Mouse (Mus musculus) midbrain, embryonic 14.5 days (tissue): Measurements from ENCODE around the gene Prkcd. TPM values are rescaled to one million over a fixed set of nuclear protein-coding genes. Genes with fewer than 3 reads are reported as not detected.

Experiments
- ATAC-seq: fragments of 200-750 bp; cut with Nextera tagmentation; 2 replicates; pipeline ENCODE4 v1.8.0; 2017; ENCODE audit warnings: moderate number of reproducible peaks, moderate library complexity; ENCODE audit not compliant: low FRiP score, low TSS enrichment
- DNase-seq: peaks from one replicate; pipeline ENCODE4 v3.0.0-alpha.2; 2015
- H3K27ac ChIP-seq: fragments of 300-500 bp; sonication (generic); replicated peaks from 2 replicates; pipeline ENCODE4 v1.5.1; 2014; ENCODE audit warnings: mild to moderate bottlenecking, low read depth, low read length, moderate library complexity
- H3K27me3 ChIP-seq: fragments of 300-500 bp; sonication (generic); 2 replicates; pipeline ENCODE4 v1.6.1; 2014; ENCODE audit warnings: low read length, control low read depth, mixed read lengths; ENCODE audit not compliant: control insufficient read depth, insufficient read depth
- H3K36me3 ChIP-seq: fragments of 300-500 bp; sonication (generic); 2 replicates; pipeline ENCODE4 v1.6.1; 2014; ENCODE audit warnings: low read length, control low read depth; ENCODE audit not compliant: control insufficient read depth, insufficient read depth
- H3K4me1 ChIP-seq: fragments of 300-500 bp; sonication (generic); 2 replicates; pipeline ENCODE4 v1.6.1; 2014; ENCODE audit warnings: mild to moderate bottlenecking, antibody characterized with exemption, low read length, control low read depth; ENCODE audit not compliant: control insufficient read depth, insufficient read depth
- H3K4me2 ChIP-seq: fragments of 300-500 bp; sonication (generic); 2 replicates; pipeline ENCODE4 v1.6.1; 2014; ENCODE audit warnings: mild to moderate bottlenecking, low read length, moderate library complexity
- H3K4me3 ChIP-seq: fragments of 300-500 bp; sonication (generic); replicated peaks from 2 replicates; pipeline ENCODE4 v1.5.1; 2014; ENCODE audit warnings: low read depth, low read length
- H3K9ac ChIP-seq: fragments of 300-500 bp; sonication (generic); replicated peaks from 2 replicates; pipeline ENCODE4 v1.6.1; 2014; ENCODE audit warnings: mild to moderate bottlenecking, low read length, moderate library complexity
- H3K9me3 ChIP-seq: fragments of 300-500 bp; sonication (generic); 2 replicates; pipeline ENCODE4 v1.6.1; 2016; ENCODE audit warnings: low read length, control low read depth, mixed read lengths; ENCODE audit not compliant: control insufficient read depth
- WGBS: fragments of 180-500 bp; shearing (Covaris S2); extraction: QIAGEN DNeasy Blood & Tissue Kit; methylation state at CpG from one replicate; pipeline ENCODE4 v1.1.7; 2014; 5-methylcytosine and 5-hydroxymethylcytosine counted together
- polyA plus RNA-seq: library from polyadenylated mRNA; unstranded; fragments of >200 nt; fragmentation: Nextera tagmentation; extraction: Ambion mirVana; gene quantifications from 2 replicates; pipeline ENCODE4 v1.2.1, GENCODE M21; 2014

Prkcd gene
- polyA plus RNA-seq, 1 experiment from 2014 or later = 12.8 TPM

GRCm38 (mm10) chr14:30564451-30564850, 61.6 kb downstream of the Prkcd start:
- DNase-seq (no peak), ATAC-seq (no peak)
- WGBS = 98% methylated on average over 2 of the region's 2 CpGs
- Histone ChIP-seq H3K9ac (no peak overlapping the region), H3K9me3 (no peaks in the 10 kb centered on the region), H3K27ac (no peak overlapping the region), H3K4me2 (no peak overlapping the region), H3K4me1 (peaks cover 5% of the 10 kb centered on the region; the same call in 1 of the 2 replicates), H3K36me3 (peaks cover 70% of the 10 kb centered on the region), H3K4me3 (no peak overlapping the region), H3K27me3 (no peaks in the 10 kb centered on the region)

GRCm38 (mm10) chr14:30562343-30562742, 63.7 kb downstream of the Prkcd start:
- H3K36me3 ChIP-seq = peaks cover 63% of the 10 kb centered on the region
- no peaks in the 10 kb centered on the region for H3K9me3 ChIP-seq
- H3K4me1 ChIP-seq = peaks cover 5% of the 10 kb centered on the region; the same call in 1 of the 2 replicates
- ATAC-seq (no peak), DNase-seq (no peak)
- no peak overlapping the region for H3K4me2 ChIP-seq
- H3K9ac ChIP-seq = no peak overlapping the region
- H3K27me3 ChIP-seq = no peaks in the 10 kb centered on the region
- H3K4me3 ChIP-seq = no peak overlapping the region
- no peak overlapping the region for H3K27ac ChIP-seq

GRCm38 (mm10) chr14:30561470-30562187, 64.4 kb downstream of the Prkcd start:
- WGBS = 50% methylated on average over 14 of the region's 14 CpGs
- peaks cover 56% of the 10 kb centered on the region for H3K36me3 ChIP-seq
- peak overlapping the region; percentile 26; the same call in 1 of the 2 replicates for H3K27ac ChIP-seq
- no peak overlapping the region for H3K9ac ChIP-seq
- H3K27me3 ChIP-seq = no peaks in the 10 kb centered on the region
- ATAC-seq = peak; percentile 75; the same call in 1 of the 2 replicates
- peaks cover 5% of the 10 kb centered on the region; the same call in 1 of the 2 replicates for H3K4me1 ChIP-seq
- no peak overlapping the region for H3K4me3 ChIP-seq
- peak; percentile 84 for DNase-seq
- no peak overlapping the region for H3K4me2 ChIP-seq
- no peaks in the 10 kb centered on the region for H3K9me3 ChIP-seq

- Histone ChIP-seq H3K4me3 (no peak overlapping the region), H3K27me3 (no peaks in the 10 kb centered on the region), H3K36me3 (peaks cover 54% of the 10 kb centered on the region), H3K9ac (no peak overlapping the region), H3K4me2 (no peak overlapping the region), H3K9me3 (no peaks in the 10 kb centered on the region), H3K4me1 (peaks cover 5% of the 10 kb centered on the region; the same call in 1 of the 2 replicates), H3K27ac (no peak overlapping the region)
- WGBS = 89% methylated on average over 13 of the region's 13 CpGs
- ATAC-seq (no peak), DNase-seq (no peak)
Measured at GRCm38 (mm10) chr14:30560803-30561389, 65.1 kb downstream of the Prkcd start.

- Histone ChIP-seq H3K36me3 (peaks cover 40% of the 10 kb centered on the region), H3K4me3 (no peak overlapping the region), H3K9me3 (no peaks in the 10 kb centered on the region), H3K27ac (no peak overlapping the region), H3K27me3 (no peaks in the 10 kb centered on the region), H3K4me2 (no peak overlapping the region), H3K9ac (no peak overlapping the region), H3K4me1 (peaks cover 5% of the 10 kb centered on the region; the same call in 1 of the 2 replicates)
- no peak for DNase-seq
- WGBS = 87% methylated on average over 17 of the region's 17 CpGs
- ATAC-seq = no peak
Measured at GRCm38 (mm10) chr14:30559321-30559850, 66.6 kb downstream of the Prkcd start.

- no peaks in the 10 kb centered on the region for H3K27me3 ChIP-seq
- H3K4me3 ChIP-seq = no peak overlapping the region
- no peaks in the 10 kb centered on the region for H3K9me3 ChIP-seq
- ATAC-seq (no peak), DNase-seq (no peak)
- H3K4me2 ChIP-seq = no peak overlapping the region
- 80% methylated on average over 9 of the region's 9 CpGs for WGBS
- peaks cover 39% of the 10 kb centered on the region for H3K36me3 ChIP-seq
- H3K4me1 ChIP-seq = peaks cover 5% of the 10 kb centered on the region; the same call in 1 of the 2 replicates
- no peak overlapping the region for H3K9ac ChIP-seq
- H3K27ac ChIP-seq = no peak overlapping the region
Measured at GRCm38 (mm10) chr14:30557730-30558129, 68.3 kb downstream of the Prkcd start.

GRCm38 (mm10) chr14:30556651-30557050, 69.4 kb downstream of the Prkcd start:
- ATAC-seq (no peak), DNase-seq (no peak)
- Histone ChIP-seq H3K4me2 (no peak overlapping the region), H3K27ac (no peak overlapping the region), H3K9me3 (no peaks in the 10 kb centered on the region), H3K9ac (no peak overlapping the region), H3K4me1 (peaks cover 4% of the 10 kb centered on the region), H3K36me3 (peaks cover 39% of the 10 kb centered on the region), H3K27me3 (no peaks in the 10 kb centered on the region), H3K4me3 (no peak overlapping the region)
- 98% methylated on average over 2 of the region's 2 CpGs for WGBS

- 0 out of 2 replicates have a peak, but pooled peaks cover 5% of the 10 kb centered on the region for H3K36me3 ChIP-seq
- peaks cover 27% of the 10 kb centered on the region for H3K4me1 ChIP-seq
- WGBS = 94% methylated on average over 4 of the region's 4 CpGs
- no peak overlapping the region for H3K9ac ChIP-seq
- ATAC-seq = no peak
- no peak overlapping the region for H3K4me3 ChIP-seq
- no peak overlapping the region for H3K4me2 ChIP-seq
- no peaks in the 10 kb centered on the region for H3K9me3 ChIP-seq
- H3K27me3 ChIP-seq = no peaks in the 10 kb centered on the region
- DNase-seq = no peak
- no peak overlapping the region for H3K27ac ChIP-seq
Measured at GRCm38 (mm10) chr14:30553185-30553584, 72.8 kb downstream of the Prkcd start.
